Mouse (Mus musculus) hindbrain, embryonic 12.5 days (tissue): ENCODE measurements around the gene Gm13283. TPM values are rescaled to one million over a fixed set of nuclear protein-coding genes. Genes with fewer than 3 reads are reported as not detected.
"Not testable (repeated sequence)": the region's sequence is repeated elsewhere in the genome, so short reads cannot be mapped to it uniquely, and the experiment has no call there.

ENCODE experiments used
- ATAC-seq: fragments of 200-750 bp; cut with Nextera tagmentation; 2 replicates; pipeline ENCODE4 v1.8.0; 2017; ENCODE audit warnings: moderate TSS enrichment; ENCODE audit not compliant: low FRiP score
- H3K27ac ChIP-seq: fragments of 300-500 bp; sonication (generic); 2 replicates; pipeline ENCODE4 v1.5.1; 2016; ENCODE audit warnings: mild to moderate bottlenecking
- H3K27me3 ChIP-seq: fragments of 300-500 bp; sonication (generic); 2 replicates; pipeline ENCODE4 v1.6.1; 2016; ENCODE audit warnings: mild to moderate bottlenecking
- H3K36me3 ChIP-seq: fragments of 300-500 bp; sonication (generic); 2 replicates; pipeline ENCODE4 v1.6.1; 2016; ENCODE audit warnings: mild to moderate bottlenecking
- H3K4me1 ChIP-seq: fragments of 300-500 bp; sonication (generic); 2 replicates; pipeline ENCODE4 v1.6.1; 2016
- H3K4me2 ChIP-seq: fragments of 300-500 bp; sonication (generic); replicated peaks from 2 replicates; pipeline ENCODE4 v1.6.1; 2016; ENCODE audit warnings: mild to moderate bottlenecking
- H3K4me3 ChIP-seq: fragments of 300-500 bp; sonication (generic); 2 replicates; pipeline ENCODE4 v1.5.1; 2016; ENCODE audit warnings: mild to moderate bottlenecking
- H3K9ac ChIP-seq: fragments of 300-500 bp; sonication (generic); 2 replicates; pipeline ENCODE4 v1.6.1; 2016; ENCODE audit warnings: mild to moderate bottlenecking, moderate library complexity
- H3K9me3 ChIP-seq: fragments of 300-500 bp; sonication (generic); replicated peaks from 2 replicates; pipeline ENCODE4 v1.6.1; 2016; ENCODE audit warnings: mild to moderate bottlenecking
- WGBS: fragments of 180-500 bp; shearing (Covaris S2); methylation state at CpG from one replicate; pipeline ENCODE4 v1.1.7; 2016; 5-methylcytosine and 5-hydroxymethylcytosine counted together
- polyA plus RNA-seq: library from polyadenylated mRNA; unstranded; fragments of >200 nt; fragmentation: Nextera tagmentation; extraction: Ambion mirVana; gene quantifications from 2 replicates; pipeline ENCODE4 v1.2.1, GENCODE M21; 2016

Gm13283 gene
- polyA plus RNA-seq, 1 experiment from 2014 or later, result 0.39 TPM

DNA sequence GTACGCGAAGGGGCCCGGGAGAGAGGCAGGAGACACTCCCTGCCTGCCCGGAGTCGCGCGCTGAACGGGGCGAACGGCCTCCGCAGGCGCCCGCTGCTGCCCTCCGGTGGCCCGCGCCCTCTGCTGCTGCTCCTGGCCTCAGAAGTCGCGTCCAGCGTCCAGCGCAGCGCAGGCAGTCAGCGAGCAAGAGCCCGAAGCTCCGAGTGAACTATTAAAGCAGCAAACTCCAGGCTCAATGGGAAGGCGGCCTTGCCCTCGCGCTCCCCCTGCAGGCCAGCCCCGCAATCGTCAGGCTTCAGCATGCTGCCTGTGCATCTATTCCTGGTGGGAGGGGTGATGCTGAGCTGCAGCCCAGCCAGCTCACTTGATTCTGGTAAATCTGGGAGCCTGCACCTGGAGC, 16.7 kb downstream of the Gm13283 start, which contains the start of gene Gm13289:
Gm13289 (plus strand) TSS at position 301 of the 400 bp plus-strand sequence.
- not testable (repeated sequence) for H3K27me3 ChIP-seq, H3K4me1 ChIP-seq, ATAC-seq, H3K4me3 ChIP-seq, H3K9me3 ChIP-seq, H3K9ac ChIP-seq, H3K27ac ChIP-seq, H3K36me3 ChIP-seq, H3K4me2 ChIP-seq
- no CpG with 5 or more reads among the region's 29 CpGs for WGBS

DNA sequence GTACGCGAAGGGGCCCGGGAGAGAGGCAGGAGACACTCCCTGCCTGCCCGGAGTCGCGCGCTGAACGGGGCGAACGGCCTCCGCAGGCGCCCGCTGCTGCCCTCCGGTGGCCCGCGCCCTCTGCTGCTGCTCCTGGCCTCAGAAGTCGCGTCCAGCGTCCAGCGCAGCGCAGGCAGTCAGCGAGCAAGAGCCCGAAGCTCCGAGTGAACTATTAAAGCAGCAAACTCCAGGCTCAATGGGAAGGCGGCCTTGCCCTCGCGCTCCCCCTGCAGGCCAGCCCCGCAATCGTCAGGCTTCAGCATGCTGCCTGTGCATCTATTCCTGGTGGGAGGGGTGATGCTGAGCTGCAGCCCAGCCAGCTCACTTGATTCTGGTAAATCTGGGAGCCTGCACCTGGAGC, 19.6 kb downstream of the Gm13283 start, which contains the start of gene Gm13272:
Gm13272 (plus strand) TSS at position 301 of the 400 bp plus-strand sequence.
- not testable (repeated sequence) for H3K4me3 ChIP-seq, H3K27me3 ChIP-seq, H3K27ac ChIP-seq, H3K4me2 ChIP-seq, H3K9ac ChIP-seq, H3K4me1 ChIP-seq, H3K9me3 ChIP-seq, ATAC-seq, H3K36me3 ChIP-seq
- WGBS, result no CpG with 5 or more reads among the region's 29 CpGs

DNA sequence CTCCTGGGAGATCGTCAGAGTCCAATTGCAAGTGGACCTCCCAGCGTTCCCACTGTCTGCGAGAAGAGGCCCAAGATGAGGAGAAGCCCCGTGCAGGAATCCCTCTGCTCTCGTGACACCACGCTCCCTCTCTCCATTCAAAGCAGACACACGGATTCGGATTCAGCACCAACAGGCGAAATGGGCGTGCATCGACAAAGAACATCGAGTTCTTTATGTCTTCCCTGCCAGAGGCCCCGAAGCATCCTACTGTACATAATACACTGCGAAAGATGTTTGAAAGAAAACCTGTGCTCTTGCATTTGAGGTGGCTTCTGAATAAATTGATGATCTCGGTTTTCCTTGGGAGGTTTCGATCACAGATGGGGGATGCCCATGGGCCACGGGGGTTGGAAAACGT, 20.4 kb downstream of the Gm13283 start:
- not testable (repeated sequence) for H3K27me3 ChIP-seq, H3K4me1 ChIP-seq, H3K9ac ChIP-seq, H3K36me3 ChIP-seq, H3K9me3 ChIP-seq, H3K27ac ChIP-seq, ATAC-seq, H3K4me2 ChIP-seq, H3K4me3 ChIP-seq
- WGBS, result 57% methylated on average over 14 of the region's 18 CpGs

DNA sequence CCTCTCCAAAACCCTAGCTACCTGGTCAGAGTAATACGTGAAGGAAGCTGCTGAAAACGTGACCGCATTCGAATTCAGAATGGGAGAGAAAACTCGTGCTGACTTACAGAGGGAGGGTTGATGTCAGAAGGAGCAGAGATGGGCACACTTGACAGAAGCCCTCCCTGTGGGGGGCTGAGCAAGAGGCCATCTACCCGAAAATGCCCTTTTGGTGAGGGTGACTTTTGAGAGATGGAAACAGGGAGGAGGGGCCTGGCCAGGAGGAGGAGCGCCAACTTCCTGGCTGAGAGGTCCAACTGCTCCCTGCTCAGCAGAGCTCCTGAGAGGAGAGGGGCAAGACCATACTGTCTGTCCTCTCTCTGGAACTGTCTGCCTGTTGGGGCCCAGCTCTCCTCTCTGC, 21.9 kb downstream of the Gm13283 start, which contains the start of gene Ifnz:
Ifnz (plus strand) TSS at position 301 of the 400 bp plus-strand sequence.
- not testable (repeated sequence) for ATAC-seq, H3K4me1 ChIP-seq, H3K27me3 ChIP-seq, H3K36me3 ChIP-seq, H3K4me3 ChIP-seq, H3K9me3 ChIP-seq, H3K9ac ChIP-seq, H3K27ac ChIP-seq
- WGBS, result 12% methylated on average over 5 of the region's 7 CpGs
- peak within 1 kb of the TSS; percentile 41 for H3K4me2 ChIP-seq

GRCm38 (mm10) chr4:88782335-88782734, 22.4 kb downstream of the Gm13283 start:
- not testable (repeated sequence) for H3K9ac ChIP-seq, H3K27ac ChIP-seq, H3K4me3 ChIP-seq, H3K9me3 ChIP-seq, H3K27me3 ChIP-seq, H3K4me1 ChIP-seq, ATAC-seq, H3K36me3 ChIP-seq
- peak overlapping the region; percentile 41 for H3K4me2 ChIP-seq
- WGBS, result 0% methylated on average over 1 of the region's 31 CpGs

GRCm38 (mm10) chr4:88785409-88785808, 25.5 kb downstream of the Gm13283 start, which contains the start of gene Gm13276:
Gm13276 (plus strand) TSS chr4:88785709.
- not testable (repeated sequence) for H3K4me3 ChIP-seq, H3K9ac ChIP-seq, H3K9me3 ChIP-seq, H3K27ac ChIP-seq, ATAC-seq, H3K4me1 ChIP-seq, H3K27me3 ChIP-seq, H3K36me3 ChIP-seq, H3K4me2 ChIP-seq
- no CpG with 5 or more reads among the region's 27 CpGs for WGBS

GRCm38 (mm10) chr4:88788402-88788801, 28.5 kb downstream of the Gm13283 start, which contains the start of gene Gm13277:
Gm13277 (plus strand) TSS chr4:88788632.
- not testable (repeated sequence) for H3K36me3 ChIP-seq, H3K4me3 ChIP-seq, H3K27ac ChIP-seq, H3K9ac ChIP-seq, ATAC-seq, H3K4me2 ChIP-seq, H3K9me3 ChIP-seq, H3K4me1 ChIP-seq, H3K27me3 ChIP-seq
- 0% methylated on average over 4 of the region's 28 CpGs for WGBS

DNA sequence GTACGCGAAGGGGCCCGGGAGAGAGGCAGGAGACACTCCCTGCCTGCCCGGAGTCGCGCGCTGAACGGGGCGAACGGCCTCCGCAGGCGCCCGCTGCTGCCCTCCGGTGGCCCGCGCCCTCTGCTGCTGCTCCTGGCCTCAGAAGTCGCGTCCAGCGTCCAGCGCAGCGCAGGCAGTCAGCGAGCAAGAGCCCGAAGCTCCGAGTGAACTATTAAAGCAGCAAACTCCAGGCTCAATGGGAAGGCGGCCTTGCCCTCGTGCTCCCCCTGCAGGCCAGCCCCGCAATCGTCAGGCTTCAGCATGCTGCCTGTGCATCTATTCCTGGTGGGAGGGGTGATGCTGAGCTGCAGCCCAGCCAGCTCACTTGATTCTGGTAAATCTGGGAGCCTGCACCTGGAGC, 31.3 kb downstream of the Gm13283 start, which contains the start of gene Gm13278:
Gm13278 (plus strand) TSS at position 301 of the 400 bp plus-strand sequence.
- ATAC-seq, H3K9me3 ChIP-seq, H3K4me3 ChIP-seq, H3K36me3 ChIP-seq, H3K27ac ChIP-seq, H3K4me1 ChIP-seq, H3K4me2 ChIP-seq, H3K9ac ChIP-seq, H3K27me3 ChIP-seq: not testable (repeated sequence)
- WGBS, result no CpG with 5 or more reads among the region's 28 CpGs

DNA sequence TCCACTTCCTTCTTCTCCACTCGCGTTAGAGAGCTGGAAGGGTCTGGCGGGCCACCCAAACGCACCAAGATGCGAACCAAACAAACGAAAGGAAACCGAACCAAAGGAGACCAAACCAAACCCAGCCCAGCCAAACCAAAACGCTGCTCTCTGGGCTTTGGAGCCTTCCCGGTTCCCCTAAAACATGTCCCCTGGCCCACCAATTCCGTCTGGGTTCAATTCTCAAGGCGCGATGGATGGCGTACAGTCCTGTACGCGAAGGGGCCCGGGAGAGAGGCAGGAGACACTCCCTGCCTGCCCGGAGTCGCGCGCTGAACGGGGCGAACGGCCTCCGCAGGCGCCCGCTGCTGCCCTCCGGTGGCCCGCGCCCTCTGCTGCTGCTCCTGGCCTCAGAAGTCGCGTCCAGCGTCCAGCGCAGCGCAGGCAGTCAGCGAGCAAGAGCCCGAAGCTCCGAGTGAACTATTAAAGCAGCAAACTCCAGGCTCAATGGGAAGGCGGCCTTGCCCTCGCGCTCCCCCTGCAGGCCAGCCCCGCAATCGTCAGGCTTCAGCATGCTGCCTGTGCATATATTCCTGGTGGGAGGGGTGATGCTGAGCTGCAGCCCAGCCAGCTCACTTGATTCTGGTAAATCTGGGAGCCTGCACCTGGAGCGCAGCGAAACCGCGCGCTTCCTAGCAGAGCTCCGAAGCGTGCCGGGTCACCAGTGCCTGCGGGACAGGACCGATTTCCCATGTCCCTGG, 34.2 kb downstream of the Gm13283 start, which contains the start of gene Gm13275:
Gm13275 (plus strand) TSS at position 552 of the 740 bp plus-strand sequence.
- H3K4me3 ChIP-seq, H3K9me3 ChIP-seq, H3K27me3 ChIP-seq, H3K27ac ChIP-seq, H3K36me3 ChIP-seq, H3K4me1 ChIP-seq, H3K9ac ChIP-seq, ATAC-seq, H3K4me2 ChIP-seq: not testable (repeated sequence)
- 0% methylated on average over 8 of the region's 52 CpGs for WGBS

DNA sequence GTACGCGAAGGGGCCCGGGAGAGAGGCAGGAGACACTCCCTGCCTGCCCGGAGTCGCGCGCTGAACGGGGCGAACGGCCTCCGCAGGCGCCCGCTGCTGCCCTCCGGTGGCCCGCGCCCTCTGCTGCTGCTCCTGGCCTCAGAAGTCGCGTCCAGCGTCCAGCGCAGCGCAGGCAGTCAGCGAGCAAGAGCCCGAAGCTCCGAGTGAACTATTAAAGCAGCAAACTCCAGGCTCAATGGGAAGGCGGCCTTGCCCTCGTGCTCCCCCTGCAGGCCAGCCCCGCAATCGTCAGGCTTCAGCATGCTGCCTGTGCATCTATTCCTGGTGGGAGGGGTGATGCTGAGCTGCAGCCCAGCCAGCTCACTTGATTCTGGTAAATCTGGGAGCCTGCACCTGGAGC, 37.2 kb downstream of the Gm13283 start, which contains the start of gene Gm13279:
Gm13279 (plus strand) TSS at position 301 of the 400 bp plus-strand sequence.
- no CpG with 5 or more reads among the region's 28 CpGs for WGBS
- not testable (repeated sequence) for H3K9me3 ChIP-seq, H3K27ac ChIP-seq, H3K36me3 ChIP-seq, H3K27me3 ChIP-seq, ATAC-seq, H3K4me1 ChIP-seq, H3K9ac ChIP-seq, H3K4me2 ChIP-seq, H3K4me3 ChIP-seq

DNA sequence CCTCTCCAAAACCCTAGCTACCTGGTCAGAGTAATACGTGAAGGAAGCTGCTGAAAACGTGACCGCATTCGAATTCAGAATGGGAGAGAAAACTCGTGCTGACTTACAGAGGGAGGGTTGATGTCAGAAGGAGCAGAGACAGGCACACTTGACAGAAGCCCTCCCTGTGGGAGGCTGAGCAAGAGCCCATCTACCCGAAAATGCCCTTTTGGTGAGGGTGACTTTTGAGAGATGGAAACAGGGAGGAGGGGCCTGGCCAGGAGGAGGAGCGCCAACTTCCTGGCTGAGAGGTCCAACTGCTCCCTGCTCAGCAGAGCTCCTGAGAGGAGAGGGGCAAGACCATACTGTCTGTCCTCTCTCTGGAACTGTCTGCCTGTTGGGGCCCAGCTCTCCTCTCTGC, 39.4 kb downstream of the Gm13283 start, which contains the start of gene Gm13285:
Gm13285 (plus strand) TSS at position 301 of the 400 bp plus-strand sequence.
- H3K36me3 ChIP-seq, H3K27me3 ChIP-seq, ATAC-seq, H3K27ac ChIP-seq, H3K4me2 ChIP-seq, H3K4me3 ChIP-seq, H3K9ac ChIP-seq, H3K4me1 ChIP-seq, H3K9me3 ChIP-seq: not testable (repeated sequence)
- WGBS, result 13% methylated on average over 5 of the region's 7 CpGs

DNA sequence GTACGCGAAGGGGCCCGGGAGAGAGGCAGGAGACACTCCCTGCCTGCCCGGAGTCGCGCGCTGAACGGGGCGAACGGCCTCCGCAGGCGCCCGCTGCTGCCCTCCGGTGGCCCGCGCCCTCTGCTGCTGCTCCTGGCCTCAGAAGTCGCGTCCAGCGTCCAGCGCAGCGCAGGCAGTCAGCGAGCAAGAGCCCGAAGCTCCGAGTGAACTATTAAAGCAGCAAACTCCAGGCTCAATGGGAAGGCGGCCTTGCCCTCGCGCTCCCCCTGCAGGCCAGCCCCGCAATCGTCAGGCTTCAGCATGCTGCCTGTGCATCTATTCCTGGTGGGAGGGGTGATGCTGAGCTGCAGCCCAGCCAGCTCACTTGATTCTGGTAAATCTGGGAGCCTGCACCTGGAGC, 43.0 kb downstream of the Gm13283 start, which contains the start of gene Gm13287:
Gm13287 (plus strand) TSS at position 301 of the 400 bp plus-strand sequence.
- H3K4me3 ChIP-seq, H3K9me3 ChIP-seq, ATAC-seq, H3K36me3 ChIP-seq, H3K27ac ChIP-seq, H3K4me1 ChIP-seq, H3K9ac ChIP-seq, H3K27me3 ChIP-seq, H3K4me2 ChIP-seq: not testable (repeated sequence)
- WGBS, result no CpG with 5 or more reads among the region's 29 CpGs

GRCm38 (mm10) chr4:88805231-88805630, 45.3 kb downstream of the Gm13283 start, which contains the start of gene Gm13288:
Gm13288 (plus strand) TSS chr4:88805531.
- H3K4me1 ChIP-seq, H3K36me3 ChIP-seq, H3K27me3 ChIP-seq, H3K4me3 ChIP-seq, H3K9me3 ChIP-seq, ATAC-seq, H3K9ac ChIP-seq, H3K27ac ChIP-seq: not testable (repeated sequence)
- no CpG with 5 or more reads among the region's 8 CpGs for WGBS
- H3K4me2 ChIP-seq, result peak within 1 kb of the TSS; percentile 43
